Mouse (Mus musculus) cerebellum, adult 18-20 months (tissue): ENCODE measurements around the gene Myom3.
A peak's percentile ranks its signal among the peaks of the same experiment; 100 is the strongest.

Experiments
- DNase-seq, 2 experiments: peaks; one replicate each; pipeline ENCODE4 v3.0.0; 2021

The Myom3 gene

DNA sequence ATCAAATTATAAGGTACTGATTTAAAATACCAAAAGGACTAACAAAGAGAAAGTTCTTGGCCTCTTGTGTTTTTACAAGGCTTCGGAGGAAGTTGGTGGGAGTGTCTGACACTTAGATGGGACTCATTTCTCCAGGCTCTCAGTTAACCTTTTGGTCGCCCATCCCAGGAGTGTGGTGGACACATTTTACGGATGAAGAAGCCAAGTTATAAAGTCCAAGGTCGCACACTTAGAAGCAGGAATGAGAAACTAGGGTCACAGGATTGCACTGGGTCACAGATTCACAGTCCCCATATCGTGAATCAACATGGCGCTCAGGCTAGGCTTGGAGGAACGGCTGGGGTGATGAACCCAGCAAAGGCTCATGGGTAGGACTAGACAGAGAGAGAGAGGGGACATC, 2.1 kb downstream of the Myom3 start:
- DNase-seq = no peak

DNA sequence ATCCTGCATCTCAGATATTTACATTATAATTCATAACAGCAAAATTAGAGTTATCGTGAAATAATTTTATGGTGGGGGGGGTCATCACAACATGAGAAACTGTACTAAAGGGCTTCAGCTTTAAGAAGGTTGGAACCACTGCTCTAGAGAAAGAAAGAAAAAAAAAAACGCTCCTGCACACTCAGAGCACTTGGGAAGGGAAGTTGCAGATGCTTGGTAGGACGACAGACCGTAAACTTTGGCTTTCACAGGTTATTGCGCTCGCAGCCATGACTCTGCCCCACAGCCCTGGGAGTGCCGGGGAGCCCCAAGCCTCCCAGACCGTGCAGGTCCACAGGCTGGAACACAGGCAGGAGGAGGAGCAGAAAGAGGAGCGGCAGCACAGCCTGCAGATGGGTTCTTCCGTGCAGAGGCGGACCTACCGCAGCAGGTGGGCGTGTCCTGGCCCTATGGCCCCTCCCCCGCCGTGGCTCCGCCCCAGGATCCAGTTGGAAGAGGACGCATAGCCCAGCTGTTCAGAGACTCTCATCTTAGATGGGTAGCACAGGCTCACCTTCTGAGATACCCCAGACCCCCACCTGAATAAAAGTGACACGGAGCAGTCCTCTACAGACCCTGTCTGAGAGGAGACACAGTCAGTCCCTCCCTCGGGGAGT, 2.9 kb downstream of the Myom3 start:
- no peak for DNase-seq

DNA sequence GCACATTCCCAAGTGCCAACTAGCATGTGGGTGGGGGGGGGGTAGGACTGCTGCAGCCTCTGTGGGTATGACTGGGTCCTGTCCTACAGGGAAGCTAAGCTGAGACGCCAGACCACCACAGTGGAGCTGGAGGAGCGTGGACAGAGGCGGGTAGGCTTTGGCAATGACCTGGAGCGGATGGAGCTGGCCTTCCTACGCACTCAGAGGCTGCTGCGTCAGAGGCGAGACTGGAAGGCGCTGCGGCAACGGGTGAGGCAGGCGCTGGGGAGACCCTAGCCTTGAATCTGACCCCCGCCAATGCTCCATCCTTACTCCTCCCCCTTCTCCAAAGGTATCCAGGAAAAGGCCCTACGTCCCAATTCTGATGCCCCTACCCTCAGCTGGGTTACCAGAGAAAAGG, 5.2 kb downstream of the Myom3 start:
- DNase-seq = no peak

- no peak for DNase-seq
Measured at GRCm38 (mm10) chr4:135765707-135766106, 6.2 kb downstream of the Myom3 start.

DNA sequence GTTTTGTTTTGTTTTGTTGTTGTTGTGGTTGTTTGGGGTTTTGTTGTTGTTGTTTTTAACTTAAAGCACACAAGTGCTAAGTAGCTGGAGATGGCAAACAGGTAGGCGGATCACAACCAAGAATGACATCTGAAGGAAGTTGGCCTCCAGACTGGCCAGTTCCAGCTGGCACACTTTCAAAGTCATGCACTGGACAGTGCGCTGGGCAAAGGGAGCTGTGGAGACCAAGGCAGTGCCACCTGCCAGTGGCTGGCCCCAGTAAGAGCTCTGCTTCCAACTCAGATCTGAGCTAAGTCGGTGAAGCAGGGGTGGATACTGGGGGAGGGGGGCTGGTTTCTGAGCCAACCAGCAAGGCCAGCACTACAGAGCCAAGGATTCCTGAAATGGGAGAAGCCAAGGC, 7.5 kb downstream of the Myom3 start:
- DNase-seq = no peak

- DNase-seq = peak; percentile 42 to 45
Measured at GRCm38 (mm10) chr4:135768572-135769526, 9.3 kb downstream of the Myom3 start.

DNA sequence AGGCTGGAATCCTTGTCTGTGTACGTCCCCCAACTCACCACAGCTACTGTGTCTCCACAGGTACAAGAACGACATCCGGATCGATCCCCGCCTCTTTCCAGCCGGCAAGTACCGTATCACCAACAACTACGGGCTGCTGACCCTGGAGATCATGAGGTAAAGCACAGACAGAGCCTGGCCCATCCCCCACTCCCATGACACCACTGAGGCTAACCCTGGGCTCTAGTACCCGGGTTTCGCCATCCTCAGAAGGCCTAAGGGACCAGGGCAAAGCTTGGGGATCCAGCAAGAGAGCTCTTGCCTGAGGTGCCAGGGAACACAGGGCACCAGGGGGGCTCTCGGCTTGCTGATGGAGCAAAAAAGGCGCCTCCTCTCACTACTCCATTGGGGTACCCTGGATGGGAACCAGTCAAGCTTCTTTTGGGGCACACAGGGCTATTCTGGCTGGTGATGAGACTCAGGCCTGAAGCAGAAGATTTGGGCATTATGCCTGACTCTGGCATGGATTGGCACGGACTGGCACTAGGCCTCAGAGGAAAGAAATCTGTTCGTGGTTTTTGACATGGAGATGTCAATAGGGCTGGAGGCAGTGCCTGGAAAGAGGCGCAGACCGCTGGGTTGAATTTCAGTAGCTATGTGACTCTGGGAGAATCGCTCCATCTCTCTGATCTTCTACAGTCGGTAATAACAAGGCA, 11.2 kb downstream of the Myom3 start:
- no peak for DNase-seq

- DNase-seq = no peak
Measured at GRCm38 (mm10) chr4:135771592-135771991, 12.1 kb downstream of the Myom3 start.

DNA sequence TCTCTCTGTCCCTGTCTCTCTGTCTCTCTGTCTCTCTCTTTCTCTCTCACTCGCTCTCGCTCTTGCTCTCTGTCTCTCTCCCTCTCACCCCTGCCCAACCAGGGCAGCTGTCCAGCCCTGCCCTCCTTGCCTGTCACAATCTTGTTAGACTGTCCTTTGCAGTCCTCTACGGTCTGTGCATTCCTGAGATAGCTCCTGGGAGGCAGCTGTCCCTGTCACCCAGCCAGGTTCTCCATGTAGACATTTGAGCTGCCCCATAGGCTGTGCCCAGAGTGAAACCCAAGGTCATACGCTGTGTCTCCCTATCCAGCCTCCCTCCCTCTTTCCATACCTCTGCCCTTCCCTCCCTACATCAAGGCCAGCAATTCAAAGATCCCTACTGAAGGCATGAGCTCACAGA, 13.2 kb downstream of the Myom3 start:
- DNase-seq = no peak

DNA sequence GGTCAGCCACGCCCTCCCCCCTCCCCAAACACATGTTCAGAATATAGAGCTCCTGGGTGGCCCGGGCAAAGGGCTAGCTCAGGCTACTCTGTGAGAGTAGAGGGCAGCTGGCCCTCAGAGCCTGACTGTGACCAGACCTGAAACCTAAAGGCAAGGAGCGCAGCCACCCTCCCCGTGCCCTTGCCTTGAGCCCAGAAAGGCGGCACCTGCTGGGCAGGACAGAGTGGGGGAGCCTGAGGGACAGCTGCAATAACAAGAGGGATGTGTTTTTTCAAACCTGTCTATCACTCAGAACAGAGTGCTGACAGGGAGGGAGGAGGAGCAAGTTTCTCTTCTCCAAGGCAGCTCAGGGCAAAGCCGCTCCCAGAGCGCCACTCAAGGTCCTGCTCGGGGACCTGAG, 15.0 kb downstream of the Myom3 start:
- DNase-seq = no peak

GRCm38 (mm10) chr4:135776850-135777249, 17.3 kb downstream of the Myom3 start:
- DNase-seq = no peak

DNA sequence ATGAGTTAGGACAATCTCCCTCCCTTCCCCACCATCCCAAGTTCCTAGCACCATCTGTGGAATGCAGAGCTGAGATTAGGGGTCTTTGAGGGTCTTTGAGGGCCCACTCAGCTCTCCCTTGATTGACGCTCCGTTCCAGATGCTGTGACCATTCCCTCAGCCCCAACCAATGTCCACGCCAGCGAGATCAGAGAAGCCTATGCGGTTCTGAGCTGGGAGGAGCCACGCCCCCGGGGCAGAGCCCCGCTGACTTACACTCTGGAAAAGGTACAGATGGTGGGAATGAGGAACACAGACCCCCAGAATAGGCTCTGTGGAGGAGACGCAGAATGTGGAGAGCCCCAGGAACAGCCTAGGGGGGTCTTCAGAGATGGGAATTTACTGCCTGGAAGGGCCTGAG, 20.1 kb downstream of the Myom3 start:
- DNase-seq = no peak

GRCm38 (mm10) chr4:135780255-135780654, 20.7 kb downstream of the Myom3 start:
- no peak for DNase-seq

GRCm38 (mm10) chr4:135781304-135781703, 21.8 kb downstream of the Myom3 start:
- DNase-seq = no peak

- no peak for DNase-seq
Measured at GRCm38 (mm10) chr4:135786581-135786980, 27.1 kb downstream of the Myom3 start.

DNA sequence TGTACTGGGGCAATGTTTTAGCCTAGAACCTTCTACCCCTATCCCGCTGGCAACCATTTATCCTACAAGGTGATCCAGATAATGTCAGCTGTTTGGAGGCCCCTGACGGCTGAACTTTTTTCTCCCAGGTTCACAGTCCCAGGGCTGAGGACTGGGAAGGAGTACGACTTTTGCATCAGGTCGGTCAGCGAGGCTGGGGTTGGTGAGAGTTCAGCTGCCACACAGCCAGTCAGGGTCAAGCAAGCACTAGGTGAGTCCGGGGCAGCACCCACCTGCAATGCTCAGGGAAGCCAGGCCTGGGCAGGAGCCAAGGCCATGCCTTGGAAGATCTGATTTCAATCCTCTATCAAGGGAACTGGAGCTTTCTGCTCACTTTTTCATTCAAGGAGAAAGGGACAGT, 27.8 kb downstream of the Myom3 start:
- no peak for DNase-seq

DNA sequence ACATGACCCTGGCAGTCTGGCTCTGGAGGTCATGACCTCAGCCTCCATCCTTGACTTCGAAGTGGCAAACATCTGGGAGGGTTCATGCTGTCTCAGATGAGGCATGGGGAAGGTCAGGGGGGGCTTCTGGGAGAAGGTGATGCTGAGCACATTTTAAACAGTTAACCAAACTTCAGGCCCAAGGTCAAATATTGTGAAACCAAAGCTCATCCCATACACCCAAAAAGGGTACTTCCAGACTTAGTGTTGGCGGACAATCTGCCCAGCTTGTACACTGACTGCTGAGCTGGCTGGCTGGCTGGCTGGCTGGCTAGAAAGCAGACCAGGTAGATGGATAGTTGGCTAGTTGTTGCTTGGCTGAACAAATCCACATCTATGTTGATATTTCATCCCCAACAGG, 29.6 kb downstream of the Myom3 start:
- DNase-seq = no peak

- no peak for DNase-seq
Measured at GRCm38 (mm10) chr4:135792821-135793220, 33.3 kb downstream of the Myom3 start.

DNA sequence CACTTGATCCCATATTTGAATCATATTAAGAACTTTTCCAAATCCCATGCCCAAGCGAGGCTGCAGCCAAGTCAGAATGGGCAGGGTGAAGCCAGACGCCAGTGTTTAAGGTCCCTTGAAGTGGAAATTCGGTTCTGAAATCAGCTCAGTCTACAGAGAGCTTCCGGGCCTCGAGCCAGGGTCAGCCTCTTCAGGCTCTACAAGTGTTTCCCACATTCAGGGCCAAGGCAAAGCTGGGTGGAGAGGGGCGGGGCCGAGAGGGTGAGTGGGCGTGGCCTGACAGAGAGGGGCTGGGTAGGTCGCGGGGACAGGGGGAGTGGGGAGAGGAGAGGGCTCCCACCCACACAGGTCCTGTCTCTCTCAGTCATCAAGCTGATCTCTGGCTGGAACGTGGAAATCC, 38.4 kb downstream of the Myom3 start:
- no peak for DNase-seq

DNA sequence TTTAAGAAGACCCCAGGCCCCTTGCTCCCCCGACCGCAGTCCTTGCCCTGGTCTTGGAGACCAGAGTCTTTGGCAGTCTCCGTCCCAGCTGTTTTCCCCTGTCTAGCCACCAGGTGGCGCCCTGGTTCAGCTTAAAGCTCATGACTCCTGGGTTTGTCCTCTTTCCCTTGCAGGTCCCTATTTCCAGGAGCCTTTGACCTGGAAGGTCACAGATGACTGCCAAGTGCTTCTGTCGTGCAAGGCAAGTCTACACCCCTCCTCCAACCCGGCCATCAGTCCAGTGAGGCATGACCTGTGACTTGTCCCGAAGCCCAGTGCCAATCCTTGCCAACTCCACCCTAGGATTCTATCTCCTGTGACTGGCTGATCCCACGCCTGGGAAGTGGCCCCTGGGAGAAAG, 42.0 kb downstream of the Myom3 start:
- peak; percentile 85 to 88 for DNase-seq

DNA sequence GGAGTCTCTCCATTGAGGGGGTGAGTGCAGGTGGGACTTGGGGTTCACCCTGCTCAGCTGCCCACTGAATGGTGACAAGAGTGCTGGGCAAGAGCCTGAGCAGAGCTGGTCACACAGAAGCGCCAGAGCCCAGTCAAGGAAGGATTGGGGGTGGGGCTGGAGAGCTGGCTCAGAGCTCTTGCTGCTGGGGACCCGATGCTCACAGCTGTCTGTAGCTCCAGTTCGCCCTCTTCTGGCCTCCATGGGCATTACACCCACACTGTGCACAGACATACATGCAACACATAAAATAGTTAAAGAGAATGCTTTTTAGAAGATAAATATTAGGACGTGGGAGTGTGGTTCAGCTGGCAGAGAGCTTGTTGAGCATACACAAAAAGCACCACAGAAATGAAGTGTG, 43.8 kb downstream of the Myom3 start:
- no peak for DNase-seq

GRCm38 (mm10) chr4:135804169-135804568, 44.7 kb downstream of the Myom3 start:
- DNase-seq = no peak

- DNase-seq = no peak
Measured at GRCm38 (mm10) chr4:135814896-135815295, 55.4 kb downstream of the Myom3 start.
